Mouse (Mus musculus) effector memory CD4-positive, alpha-beta T cell, adult 5 months (primary cell): Measurements from ENCODE around the gene H60c. TPM values are rescaled to one million over a fixed set of nuclear protein-coding genes. Genes with fewer than 3 reads are reported as not detected.

Experiments used
- polyA plus RNA-seq: library from polyadenylated mRNA; unstranded; fragments of 100-300 nt; shearing (Covaris generic); gene quantifications from one replicate; pipeline ENCODE4 v1.2.1, GENCODE M21; 2017

Gene H60c
- polyA plus RNA-seq: not detected

DNA sequence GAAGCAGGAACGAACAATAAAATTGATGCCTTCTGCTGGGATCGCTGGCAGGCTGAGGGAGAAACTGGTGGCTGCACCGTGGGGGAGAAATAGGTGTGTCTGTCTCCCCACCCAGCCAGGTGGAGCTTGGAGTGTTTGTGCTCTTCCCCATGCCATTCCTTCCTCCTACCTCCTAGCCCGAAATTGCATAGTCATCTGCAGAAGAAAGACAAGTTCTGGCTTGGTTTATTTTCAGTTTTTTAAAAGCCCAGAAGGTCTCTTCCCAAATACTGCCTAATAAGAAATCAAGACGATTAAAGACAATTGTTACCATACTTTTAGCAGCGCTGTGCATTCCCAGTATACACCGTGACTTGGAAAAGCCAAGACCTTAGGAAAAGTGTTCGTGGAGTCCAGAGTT is at the start of gene H60c:
Gene H60c (minus strand): TSS at position 101 of the 400 bp plus-strand sequence.

Other genes with a start within 250 kb of the H60c start
- gene Ppp1r14c, start 98.3 kb upstream of the H60c start, polyA plus RNA-seq: not detected